11 mouse cellular contexts compared by ENCODE assay signal in the genomic region with DNA sequence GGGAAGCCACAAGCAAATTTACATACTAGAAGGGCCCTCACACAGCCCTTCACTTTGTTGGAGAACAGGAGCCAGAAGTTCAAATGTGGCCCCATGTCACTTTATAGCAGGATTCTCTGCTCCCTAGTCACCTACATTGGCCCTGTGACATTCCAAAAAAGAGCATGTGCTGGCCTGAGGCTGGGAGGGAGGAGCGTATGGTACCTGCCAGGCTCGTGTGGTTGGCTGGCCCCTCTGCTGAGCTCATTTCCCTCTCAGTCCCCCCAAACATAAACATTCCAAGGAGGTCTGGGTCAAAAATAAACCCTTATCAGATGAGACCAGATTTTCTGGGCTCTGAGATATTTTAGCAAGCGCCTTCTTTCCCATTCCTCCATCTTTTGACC. TPM values are rescaled to one million over a fixed set of nuclear protein-coding genes. Genes with fewer than 3 reads are reported as not detected.
DNase-seq lines count a peak whose midpoint lies in the region; ATAC-seq and TF ChIP-seq lines count a peak whose summit lies in the region.
"Had no signal": no experiment of that assay in that cellular context is flagged by ENCODE, and none has a peak within 500 bp of the region (broad histone marks: within the 10 kb centered on the region; RNA-seq: fewer than 3 reads in every experiment).

No protein-coding gene starts in this region.

- H3K9me3 ChIP-seq in heart, embryonic 11.5 days (replicated peaks; ENCODE audit: control insufficient read depth, low read length): no peaks in the 10 kb centered on the region
- H3K9me3 ChIP-seq in kidney, embryonic 16.5 days (ENCODE audit: low read length): no peaks in the 10 kb centered on the region
- H3K9me3 ChIP-seq in stomach, embryonic 16.5 days (replicated peaks; ENCODE audit: control insufficient read depth, low read length): no peaks in the 10 kb centered on the region
- no peaks in the 10 kb centered on the region for H3K9me3 ChIP-seq in stomach, postnatal 0 days (ENCODE audit: control insufficient read depth, low read length)
- no peaks in the 10 kb centered on the region for H3K9me3 ChIP-seq in liver, embryonic 12.5 days (replicated peaks)
- H3K9me3 ChIP-seq: embryonic facial prominence, embryonic 10.5 days; limb, embryonic 15.5 days had no signal

- H3K4me3 ChIP-seq in heart, embryonic 11.5 days (ENCODE audit: low read depth, low read length): no peak overlapping the region
- H3K4me3 ChIP-seq in kidney, embryonic 16.5 days (ENCODE audit: low read length): no peak overlapping the region
- H3K4me3 ChIP-seq in kidney, adult 2 months (ENCODE audit: insufficient read depth, low read depth, low read length): no peak overlapping the region
- H3K4me3 ChIP-seq in stomach, embryonic 16.5 days (replicated peaks; ENCODE audit: low read length): no peak overlapping the region
- no peak overlapping the region for H3K4me3 ChIP-seq in stomach, postnatal 0 days (ENCODE audit: low read depth, low read length)
- H3K4me3 ChIP-seq in liver, embryonic 12.5 days: no peak overlapping the region
- H3K4me3 ChIP-seq: embryonic facial prominence, embryonic 10.5 days; erythroblast, embryonic 14.5 days; limb, embryonic 15.5 days had no signal

- H3K36me3 ChIP-seq in heart, embryonic 11.5 days (ENCODE audit: control insufficient read depth, insufficient read depth, low read length): peaks cover 34% of the 10 kb centered on the region
- H3K36me3 ChIP-seq in kidney, embryonic 16.5 days (ENCODE audit: insufficient read depth, low read length): peaks cover 43% of the 10 kb centered on the region
- peaks cover 6% of the 10 kb centered on the region; the same call in 1 of the 2 replicates for H3K36me3 ChIP-seq in kidney, adult 2 months (ENCODE audit: control insufficient read depth, insufficient read depth, low read length)
- H3K36me3 ChIP-seq in stomach, embryonic 16.5 days (ENCODE audit: control insufficient read depth, insufficient read depth, low read length): peaks cover 4% of the 10 kb centered on the region; the same call in 1 of the 2 replicates
- peaks cover 26% of the 10 kb centered on the region for H3K36me3 ChIP-seq in stomach, postnatal 0 days (ENCODE audit: control insufficient read depth, insufficient read depth, low read length)
- peaks cover 99% of the 10 kb centered on the region for H3K36me3 ChIP-seq in liver, embryonic 12.5 days

- WGBS in heart, embryonic 11.5 days (ENCODE audit: insufficient replicate concordance): 46% methylated on average over 3 of the region's 3 CpGs
- 53% methylated on average over 3 of the region's 3 CpGs for WGBS in kidney, embryonic 16.5 days
- 74% methylated on average over 3 of the region's 3 CpGs for WGBS in kidney, adult 2 months
- 58% methylated on average over 3 of the region's 3 CpGs for WGBS in stomach, embryonic 16.5 days
- WGBS in stomach, postnatal 0 days: 60% methylated on average over 3 of the region's 3 CpGs
- WGBS in liver, embryonic 12.5 days (ENCODE audit: insufficient replicate concordance): 63% methylated on average over 3 of the region's 3 CpGs

- TF ChIP-seq POLR2A in kidney, adult 2 months (IDR thresholded peaks at IDR 0.05; ENCODE audit: low read depth, low read length): no peak

- no peak for TF ChIP-seq EP300 in stomach, postnatal 0 days (optimal IDR thresholded peaks at IDR 0.05)

- no peaks in the 10 kb centered on the region for H3K4me1 ChIP-seq in heart, embryonic 11.5 days (ENCODE audit: control insufficient read depth, insufficient read depth, low read length)
- no peaks in the 10 kb centered on the region for H3K4me1 ChIP-seq in kidney, embryonic 16.5 days (ENCODE audit: insufficient read depth, low read length)
- H3K4me1 ChIP-seq in kidney, adult 2 months (ENCODE audit: control insufficient read depth, insufficient read depth, low read length): no peaks in the 10 kb centered on the region
- H3K4me1 ChIP-seq in stomach, embryonic 16.5 days (ENCODE audit: control insufficient read depth, insufficient read depth, low read length): no peaks in the 10 kb centered on the region
- H3K4me1 ChIP-seq in stomach, postnatal 0 days (replicated peaks; ENCODE audit: control insufficient read depth, insufficient read depth): no peaks in the 10 kb centered on the region
- H3K4me1 ChIP-seq in liver, embryonic 12.5 days: 0 out of 2 replicates have a peak, but pooled peaks cover 4% of the 10 kb centered on the region
- H3K4me1 ChIP-seq: limb, embryonic 15.5 days had no signal

- no peak for TF ChIP-seq CTCF in kidney, adult 2 months (conservative IDR thresholded peaks at IDR 0.05; ENCODE audit: insufficient read depth, insufficient read length, low read depth, low read length)
- TF ChIP-seq CTCF in stomach, postnatal 0 days (IDR thresholded peaks at IDR 0.05; ENCODE audit: low read depth): no peak

- no peak for ATAC-seq in heart, embryonic 11.5 days (replicated peaks; ENCODE audit: insufficient number of reproducible peaks, low FRiP score, low TSS enrichment)
- ATAC-seq in kidney, embryonic 16.5 days (ENCODE audit: low FRiP score, low TSS enrichment): peak; percentile 35; the same call in 1 of the 2 replicates
- ATAC-seq in stomach, embryonic 16.5 days (ENCODE audit: insufficient read depth, low FRiP score): peak; percentile 25; the same call in 1 of the 2 replicates
- no peak for ATAC-seq in stomach, postnatal 0 days (ENCODE audit: low FRiP score, low TSS enrichment)
- ATAC-seq in liver, embryonic 12.5 days: no peak

- no peak overlapping the region for H3K27ac ChIP-seq in heart, embryonic 11.5 days (ENCODE audit: low read depth, low read length)
- H3K27ac ChIP-seq in kidney, embryonic 16.5 days (ENCODE audit: low read length): no peak overlapping the region
- H3K27ac ChIP-seq in kidney, adult 2 months (ENCODE audit: insufficient read depth, low read depth, low read length): no peak overlapping the region
- no peak overlapping the region for H3K27ac ChIP-seq in stomach, embryonic 16.5 days (ENCODE audit: low read length)
- H3K27ac ChIP-seq in stomach, postnatal 0 days (replicated peaks): no peak overlapping the region
- H3K27ac ChIP-seq in liver, embryonic 12.5 days: no peak overlapping the region
- H3K27ac ChIP-seq: embryonic facial prominence, embryonic 10.5 days; limb, embryonic 15.5 days had no signal

- no peaks in the 10 kb centered on the region for H3K27me3 ChIP-seq in heart, embryonic 11.5 days (ENCODE audit: control insufficient read depth, insufficient read depth, low read length)
- H3K27me3 ChIP-seq in kidney, embryonic 16.5 days (ENCODE audit: insufficient read depth, low read length): no peaks in the 10 kb centered on the region
- H3K27me3 ChIP-seq in kidney, adult 2 months (replicated peaks; ENCODE audit: control insufficient read depth, insufficient read depth, low read length): no peaks in the 10 kb centered on the region
- no peaks in the 10 kb centered on the region for H3K27me3 ChIP-seq in stomach, embryonic 16.5 days (ENCODE audit: control insufficient read depth, insufficient read depth, low read length)
- no peaks in the 10 kb centered on the region for H3K27me3 ChIP-seq in stomach, postnatal 0 days (ENCODE audit: control insufficient read depth, insufficient read depth, low read length)
- H3K27me3 ChIP-seq in liver, embryonic 12.5 days (replicated peaks): no peaks in the 10 kb centered on the region
- H3K27me3 ChIP-seq: limb, embryonic 15.5 days had no signal

- no peak overlapping the region for H3K4me2 ChIP-seq in heart, embryonic 11.5 days
- H3K4me2 ChIP-seq in kidney, embryonic 16.5 days (replicated peaks; ENCODE audit: low read depth, low read length): no peak overlapping the region
- H3K4me2 ChIP-seq in stomach, embryonic 16.5 days (ENCODE audit: low read depth, low read length): no peak overlapping the region
- H3K4me2 ChIP-seq in stomach, postnatal 0 days (replicated peaks; ENCODE audit: low read depth): no peak overlapping the region
- no peak overlapping the region for H3K4me2 ChIP-seq in liver, embryonic 12.5 days
- H3K4me2 ChIP-seq: limb, embryonic 15.5 days had no signal

- DNase-seq in heart, adult 11 months: peak; percentile 83
- no peak for DNase-seq in kidney, adult 2 months
- no peak for DNase-seq in stomach, postnatal 0 days (ENCODE audit: low spot score)

- H3K9ac ChIP-seq in heart, embryonic 11.5 days (ENCODE audit: low read depth, low read length): no peak overlapping the region
- H3K9ac ChIP-seq in kidney, embryonic 16.5 days (replicated peaks; ENCODE audit: low read length): no peak overlapping the region
- H3K9ac ChIP-seq in stomach, embryonic 16.5 days (ENCODE audit: low read length): no peak overlapping the region
- no peak overlapping the region for H3K9ac ChIP-seq in stomach, postnatal 0 days (ENCODE audit: low read length)
- no peak overlapping the region for H3K9ac ChIP-seq in liver, embryonic 12.5 days
- H3K9ac ChIP-seq: limb, embryonic 15.5 days; liver, postnatal 0 days had no signal

RNA-seq across cellular contexts. Expression of a gene that starts 20.4 kb away (rescaled TPM):
- polyA plus RNA-seq in heart, embryonic 11.5 days (2014; fragmentation: Nextera tagmentation; extraction: Ambion mirVana): 25.3 and 26.9 TPM in 2 replicates
- polyA plus RNA-seq in kidney, embryonic 16.5 days (2015; fragmentation: Nextera tagmentation; extraction: Ambion mirVana): 32.7 and 33.3 TPM in 2 replicates
- polyA plus RNA-seq in kidney, adult 2 months (2012; rRNA removed): 22.9 and 23.6 TPM in 2 replicates
- polyA plus RNA-seq in stomach, embryonic 16.5 days (2015; fragmentation: Nextera tagmentation; extraction: Ambion mirVana): 22.4 and 23.0 TPM in 2 replicates
- 9.2 and 9.7 TPM in 2 replicates for polyA plus RNA-seq in stomach, postnatal 0 days (2015; fragmentation: Nextera tagmentation; extraction: Ambion mirVana)
- 20.8 and 21.4 TPM in 2 replicates for polyA plus RNA-seq in liver, embryonic 12.5 days (2016; fragmentation: Nextera tagmentation; extraction: Ambion mirVana)

RNA-seq across cellular contexts. Expression of a gene that starts 23.3 kb away (rescaled TPM):
- polyA plus RNA-seq in heart, embryonic 11.5 days (2014; fragmentation: Nextera tagmentation; extraction: Ambion mirVana): 5.7 and 6.2 TPM in 2 replicates
- polyA plus RNA-seq in kidney, embryonic 16.5 days (2015; fragmentation: Nextera tagmentation; extraction: Ambion mirVana): 15.7 and 18.3 TPM in 2 replicates
- 12.9 and 16.2 TPM in 2 replicates for polyA plus RNA-seq in kidney, adult 2 months (2012; rRNA removed)
- polyA plus RNA-seq in stomach, embryonic 16.5 days (2015; fragmentation: Nextera tagmentation; extraction: Ambion mirVana): 10.1 TPM in 2 replicates
- polyA plus RNA-seq in stomach, postnatal 0 days (2015; fragmentation: Nextera tagmentation; extraction: Ambion mirVana): 4.7 and 5.3 TPM in 2 replicates
- 3.7 and 4.1 TPM in 2 replicates for polyA plus RNA-seq in liver, embryonic 12.5 days (2016; fragmentation: Nextera tagmentation; extraction: Ambion mirVana)

RNA-seq across cellular contexts. Expression of a gene that starts 52.7 kb away (rescaled TPM):
- polyA plus RNA-seq in heart, embryonic 11.5 days (2014; fragmentation: Nextera tagmentation; extraction: Ambion mirVana): 5.3 and 8.1 TPM in 2 replicates
- 20.0 and 20.5 TPM in 2 replicates for polyA plus RNA-seq in kidney, embryonic 16.5 days (2015; fragmentation: Nextera tagmentation; extraction: Ambion mirVana)
- polyA plus RNA-seq in kidney, adult 2 months (2012; rRNA removed): 51.4 and 55.4 TPM in 2 replicates
- 5.9 and 6.4 TPM in 2 replicates for polyA plus RNA-seq in stomach, embryonic 16.5 days (2015; fragmentation: Nextera tagmentation; extraction: Ambion mirVana)
- polyA plus RNA-seq in stomach, postnatal 0 days (2015; fragmentation: Nextera tagmentation; extraction: Ambion mirVana): 3.0 and 3.6 TPM in 2 replicates
- 5.1 and 5.3 TPM in 2 replicates for polyA plus RNA-seq in liver, embryonic 12.5 days (2016; fragmentation: Nextera tagmentation; extraction: Ambion mirVana)

Comparison
In these comparisons a context has a peak if more than half of its experiments do, and no peak if none do; other contexts are left out.
1. ATAC-seq: peak in kidney, embryonic 16.5 days (single experiment) and stomach, embryonic 16.5 days (single experiment); none in heart, embryonic 11.5 days (single experiment), stomach, postnatal 0 days (single experiment) and liver, embryonic 12.5 days (single experiment).